Mouse (Mus musculus): ENCODE results near the gene Ifna1.

Gene Ifna1

GRCm38 (mm10) chr4:88872691-88873090 lies 22.8 kb downstream of the Ifna1 start:
- peak in 1 of 2 experiments; percentile 21 for DNase-seq (ENCODE audit: low spot score in 2 of 2)

GRCm38 (mm10) chr4:88875435-88876095 lies 25.7 kb downstream of the Ifna1 start:
- DNase-seq (ENCODE audit: low spot score in 2 of 2) = no peak

- DNase-seq (ENCODE audit: low spot score in 2 of 2) = no peak
Observed at GRCm38 (mm10) chr4:88876520-88876919, 26.6 kb downstream of the Ifna1 start.

- DNase-seq (ENCODE audit: low spot score in 2 of 2) = no peak
Observed at GRCm38 (mm10) chr4:88878246-88878645, 28.4 kb downstream of the Ifna1 start.

GRCm38 (mm10) chr4:88878772-88879171 lies 28.9 kb downstream of the Ifna1 start:
- no peak for DNase-seq (ENCODE audit: low spot score in 2 of 2)

- no peak for DNase-seq (ENCODE audit: low spot score in 2 of 2)
Observed at GRCm38 (mm10) chr4:88880101-88880500, 30.2 kb downstream of the Ifna1 start, which contains the start of gene Ifne. Gene Ifne, minus strand, starts transcription at chr4:88880201.

- no peak for DNase-seq (ENCODE audit: low spot score in 2 of 2)
Observed at GRCm38 (mm10) chr4:88888236-88888635, 38.3 kb downstream of the Ifna1 start.

GRCm38 (mm10) chr4:88893201-88893754 lies 43.4 kb downstream of the Ifna1 start:
- no peak for DNase-seq (ENCODE audit: low spot score in 2 of 2)

Data from left cerebral cortex, adult 9 months (tissue).